Mouse (Mus musculus) forebrain, embryonic 15.5 days (tissue): ENCODE measurements around the gene Dlg2. TPM values are rescaled to one million over a fixed set of nuclear protein-coding genes. Genes with fewer than 3 reads are reported as not detected.

Source experiments
- ATAC-seq: fragments of 200-750 bp; cut with Nextera tagmentation; replicated peaks from 2 replicates; pipeline ENCODE4 v1.8.0; 2017; ENCODE audit warnings: mild to moderate bottlenecking, moderate TSS enrichment, moderate library complexity
- H3K27ac ChIP-seq: fragments of 300-500 bp; sonication (generic); replicated peaks from 2 replicates; pipeline ENCODE4 v1.5.1; 2015; ENCODE audit warnings: mild to moderate bottlenecking, inconsistent platforms
- H3K27me3 ChIP-seq: fragments of 300-500 bp; sonication (generic); 2 replicates; pipeline ENCODE4 v1.6.1; 2015; ENCODE audit warnings: inconsistent platforms
- H3K36me3 ChIP-seq: fragments of 300-500 bp; sonication (generic); 2 replicates; pipeline ENCODE4 v1.6.1; 2015; ENCODE audit warnings: mild to moderate bottlenecking, inconsistent platforms
- H3K4me1 ChIP-seq: fragments of 300-500 bp; sonication (generic); 2 replicates; pipeline ENCODE4 v1.6.1; 2015; ENCODE audit warnings: inconsistent platforms
- H3K4me2 ChIP-seq: fragments of 300-500 bp; sonication (generic); replicated peaks from 2 replicates; pipeline ENCODE4 v1.6.1; 2015; ENCODE audit warnings: mild to moderate bottlenecking, inconsistent platforms
- H3K4me3 ChIP-seq: fragments of 300-500 bp; sonication (generic); 2 replicates; pipeline ENCODE4 v1.5.1; 2015; ENCODE audit warnings: mild to moderate bottlenecking, inconsistent platforms
- H3K9ac ChIP-seq: fragments of 300-500 bp; sonication (generic); replicated peaks from 2 replicates; pipeline ENCODE4 v1.6.1; 2015; ENCODE audit warnings: mild to moderate bottlenecking, inconsistent platforms
- H3K9me3 ChIP-seq: fragments of 300-500 bp; sonication (generic); 2 replicates; pipeline ENCODE4 v1.6.1; 2016; ENCODE audit warnings: inconsistent platforms
- WGBS: fragments of 180-500 bp; shearing (Covaris S2); methylation state at CpG from one replicate; pipeline ENCODE4 v1.1.7; 2015; ENCODE audit warnings: mixed read lengths; 5-methylcytosine and 5-hydroxymethylcytosine counted together
- polyA plus RNA-seq: library from polyadenylated mRNA; unstranded; fragments of >200 nt; fragmentation: Nextera tagmentation; extraction: Ambion mirVana; gene quantifications from 2 replicates; pipeline ENCODE4 v1.2.1, GENCODE M21; 2015

The Dlg2 gene
- polyA plus RNA-seq, 1 experiment from 2014 or later: 24.5 TPM

- WGBS: 13% methylated on average over 10 of the region's 10 CpGs
- no peak overlapping the region for H3K9ac ChIP-seq
- ATAC-seq: peak; percentile 18
These were observed 1705.6 kb downstream of the Dlg2 start for GRCm38 (mm10) chr7:92181959-92182612.

GRCm38 (mm10) chr7:92184371-92185059 is 1708.0 kb downstream of the Dlg2 start:
- no peak for ATAC-seq
- Histone ChIP-seq H3K9me3 (no peaks in the 10 kb centered on the region), H3K36me3 (no peaks in the 10 kb centered on the region), H3K4me2 (no peak overlapping the region), H3K27me3 (0 out of 2 replicates have a peak, but pooled peaks cover 4% of the 10 kb centered on the region), H3K4me3 (no peak overlapping the region), H3K27ac (no peak overlapping the region), H3K9ac (no peak overlapping the region), H3K4me1 (peaks cover 31% of the 10 kb centered on the region)
- 92% methylated on average over 7 of the region's 7 CpGs for WGBS

More at GRCm38 (mm10) chr7:92181959-92182612, 1705.6 kb downstream of the Dlg2 start:
- H3K4me2 ChIP-seq: no peak overlapping the region
- 0 out of 2 replicates have a peak, but pooled peaks cover 4% of the 10 kb centered on the region for H3K27me3 ChIP-seq
- H3K4me1 ChIP-seq: peaks cover 24% of the 10 kb centered on the region
- no peaks in the 10 kb centered on the region for H3K9me3 ChIP-seq
- no peak overlapping the region for H3K27ac ChIP-seq
- H3K36me3 ChIP-seq: no peaks in the 10 kb centered on the region
- no peak overlapping the region for H3K4me3 ChIP-seq

GRCm38 (mm10) chr7:92186341-92186740 is 1709.9 kb downstream of the Dlg2 start:
- no peak overlapping the region for H3K9ac ChIP-seq
- H3K4me1 ChIP-seq: peaks cover 16% of the 10 kb centered on the region
- H3K36me3 ChIP-seq: no peaks in the 10 kb centered on the region
- H3K27me3 ChIP-seq: 0 out of 2 replicates have a peak, but pooled peaks cover 2% of the 10 kb centered on the region
- H3K4me2 ChIP-seq: no peak overlapping the region
- H3K9me3 ChIP-seq: no peaks in the 10 kb centered on the region
- WGBS: 90% methylated on average over 5 of the region's 5 CpGs
- no peak overlapping the region for H3K27ac ChIP-seq
- no peak overlapping the region for H3K4me3 ChIP-seq
- no peak for ATAC-seq

- H3K27me3 ChIP-seq: no peaks in the 10 kb centered on the region
- no peaks in the 10 kb centered on the region for H3K36me3 ChIP-seq
- H3K9me3 ChIP-seq: no peaks in the 10 kb centered on the region
- H3K4me3 ChIP-seq: no peak overlapping the region
- H3K9ac ChIP-seq: no peak overlapping the region
- ATAC-seq: peak; percentile 83
- H3K4me1 ChIP-seq: peaks cover 7% of the 10 kb centered on the region; the same call in 1 of the 2 replicates
- no peak overlapping the region for H3K4me2 ChIP-seq
- 21% methylated on average over 6 of the region's 6 CpGs for WGBS
- peak overlapping the region; percentile 33 for H3K27ac ChIP-seq
These were observed 1712.7 kb downstream of the Dlg2 start for GRCm38 (mm10) chr7:92189149-92189548.

- Histone ChIP-seq H3K9ac (no peak overlapping the region), H3K36me3 (no peaks in the 10 kb centered on the region), H3K27me3 (no peaks in the 10 kb centered on the region), H3K4me2 (no peak overlapping the region), H3K4me3 (no peak overlapping the region), H3K27ac (no peak overlapping the region), H3K4me1 (no peaks in the 10 kb centered on the region), H3K9me3 (no peaks in the 10 kb centered on the region)
- ATAC-seq: 0 out of 2 replicates have a peak, but pooled peaks have one; percentile 41
- WGBS: 68% methylated on average over 4 of the region's 4 CpGs
These were observed 1719.5 kb downstream of the Dlg2 start for GRCm38 (mm10) chr7:92196004-92196403.

GRCm38 (mm10) chr7:92197621-92198020 is 1721.1 kb downstream of the Dlg2 start:
- Histone ChIP-seq H3K9ac (no peak overlapping the region), H3K9me3 (no peaks in the 10 kb centered on the region), H3K36me3 (no peaks in the 10 kb centered on the region), H3K4me1 (no peaks in the 10 kb centered on the region), H3K4me3 (no peak overlapping the region), H3K27ac (no peak overlapping the region), H3K4me2 (no peak overlapping the region), H3K27me3 (no peaks in the 10 kb centered on the region)
- no peak for ATAC-seq
- WGBS: 77% methylated on average over 3 of the region's 3 CpGs

GRCm38 (mm10) chr7:92199131-92199530 is 1722.7 kb downstream of the Dlg2 start:
- Histone ChIP-seq H3K36me3 (no peaks in the 10 kb centered on the region), H3K4me3 (no peak overlapping the region), H3K27ac (no peak overlapping the region), H3K4me2 (no peak overlapping the region), H3K4me1 (no peaks in the 10 kb centered on the region), H3K9ac (no peak overlapping the region), H3K9me3 (no peaks in the 10 kb centered on the region), H3K27me3 (no peaks in the 10 kb centered on the region)
- ATAC-seq: no peak
- 76% methylated on average over 1 of the region's 1 CpGs for WGBS

- H3K9ac ChIP-seq: no peak overlapping the region
- H3K36me3 ChIP-seq: no peaks in the 10 kb centered on the region
- H3K9me3 ChIP-seq: no peaks in the 10 kb centered on the region
- no peak overlapping the region for H3K27ac ChIP-seq
- no peaks in the 10 kb centered on the region for H3K4me1 ChIP-seq
- no peak overlapping the region for H3K4me2 ChIP-seq
- no peak for ATAC-seq
- H3K4me3 ChIP-seq: no peak overlapping the region
- WGBS: 96% methylated on average over 5 of the region's 5 CpGs
- H3K27me3 ChIP-seq: no peaks in the 10 kb centered on the region
These were observed 1734.2 kb downstream of the Dlg2 start for GRCm38 (mm10) chr7:92210701-92211100.

- Histone ChIP-seq H3K9me3 (no peaks in the 10 kb centered on the region), H3K4me3 (no peak overlapping the region), H3K4me1 (no peaks in the 10 kb centered on the region), H3K27ac (no peak overlapping the region), H3K36me3 (no peaks in the 10 kb centered on the region), H3K9ac (no peak overlapping the region), H3K4me2 (no peak overlapping the region), H3K27me3 (no peaks in the 10 kb centered on the region)
- no peak for ATAC-seq
- WGBS: 89% methylated on average over 5 of the region's 5 CpGs
These were observed 1737.3 kb downstream of the Dlg2 start for GRCm38 (mm10) chr7:92213751-92214150.

- Histone ChIP-seq H3K27me3 (no peaks in the 10 kb centered on the region), H3K36me3 (no peaks in the 10 kb centered on the region), H3K9me3 (no peaks in the 10 kb centered on the region), H3K4me1 (no peaks in the 10 kb centered on the region), H3K27ac (no peak overlapping the region), H3K4me3 (no peak overlapping the region), H3K9ac (no peak overlapping the region), H3K4me2 (no peak overlapping the region)
- no peak for ATAC-seq
These were observed 1741.7 kb downstream of the Dlg2 start for GRCm38 (mm10) chr7:92218171-92218570.

GRCm38 (mm10) chr7:92220619-92221018 is 1744.1 kb downstream of the Dlg2 start:
- H3K36me3 ChIP-seq: no peaks in the 10 kb centered on the region
- no peak overlapping the region for H3K9ac ChIP-seq
- ATAC-seq: no peak
- H3K4me1 ChIP-seq: no peaks in the 10 kb centered on the region
- H3K4me3 ChIP-seq: no peak overlapping the region
- H3K27ac ChIP-seq: no peak overlapping the region
- H3K4me2 ChIP-seq: no peak overlapping the region
- H3K27me3 ChIP-seq: no peaks in the 10 kb centered on the region
- H3K9me3 ChIP-seq: no peaks in the 10 kb centered on the region

GRCm38 (mm10) chr7:92234476-92235202 is 1758.2 kb downstream of the Dlg2 start:
- Histone ChIP-seq H3K4me3 (peak overlapping the region; percentile 50), H3K27ac (peak overlapping the region; percentile 73), H3K4me2 (peak overlapping the region; percentile 54), H3K9me3 (no peaks in the 10 kb centered on the region), H3K27me3 (no peaks in the 10 kb centered on the region), H3K36me3 (no peaks in the 10 kb centered on the region), H3K4me1 (peaks cover 11% of the 10 kb centered on the region), H3K9ac (peak overlapping the region; percentile 50)
- peak; percentile 90 for ATAC-seq
- WGBS: 38% methylated on average over 11 of the region's 11 CpGs
